Mouse (Mus musculus) embryonic fibroblast, embryonic 13.5 days (primary cell): Measurements from ENCODE around the gene 4931429L15Rik.

ENCODE experiments used
- CTCF ChIP-seq: IDR thresholded peaks from 2 replicates; pipeline ENCODE4 v1.5.1; 2011; ENCODE audit warnings: mild to moderate bottlenecking, control low read depth, low read length, moderate library complexity, borderline replicate concordance; ENCODE audit not compliant: insufficient read depth
- POLR2A ChIP-seq: IDR thresholded peaks from 2 replicates; pipeline ENCODE4 v1.6.1; 2011; ENCODE audit warnings: low read depth, mild to moderate bottlenecking, control low read depth, low read length, moderate library complexity

- no peak for TF ChIP-seq CTCF
- peak; percentile 54 for TF ChIP-seq POLR2A
These were observed 46.9 kb downstream of the 4931429L15Rik start, which contains the start of gene Zpr1 for GRCm38 (mm10) chr9:46272677-46273454.
